Mouse (Mus musculus): Measurements from ENCODE around the gene Lingo4. TPM values are rescaled to one million over a fixed set of nuclear protein-coding genes. Genes with fewer than 3 reads are reported as not detected.

Gene Lingo4
- total RNA-seq, 2 experiments from 2014 or later: 0.63 to 0.73 TPM

DNA sequence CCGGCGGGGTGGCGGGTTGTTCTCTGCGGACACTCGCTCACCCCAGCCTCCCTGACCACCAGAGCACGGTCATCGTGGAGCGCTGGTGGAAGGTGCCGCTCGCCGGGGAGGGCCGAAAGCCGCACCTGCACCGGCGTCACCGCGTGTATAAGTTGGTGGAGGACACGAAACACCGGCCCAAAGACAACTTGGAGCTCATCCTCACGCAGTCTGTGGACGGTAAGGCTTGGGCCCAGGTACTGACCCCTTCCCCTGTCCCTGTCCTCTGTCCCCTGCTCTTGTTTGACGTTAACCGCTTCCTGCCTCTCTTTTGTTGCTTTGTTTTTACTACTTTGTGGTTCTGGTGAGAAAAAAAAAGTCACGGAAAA is 45.3 kb downstream of the Lingo4 start, which contains the start of gene Oaz3:
Oaz3 (minus strand) TSS at position 319 of the 368 bp plus-strand sequence.
- no peak for DNase-seq (ENCODE audit: low spot score in 2 of 2)

DNA sequence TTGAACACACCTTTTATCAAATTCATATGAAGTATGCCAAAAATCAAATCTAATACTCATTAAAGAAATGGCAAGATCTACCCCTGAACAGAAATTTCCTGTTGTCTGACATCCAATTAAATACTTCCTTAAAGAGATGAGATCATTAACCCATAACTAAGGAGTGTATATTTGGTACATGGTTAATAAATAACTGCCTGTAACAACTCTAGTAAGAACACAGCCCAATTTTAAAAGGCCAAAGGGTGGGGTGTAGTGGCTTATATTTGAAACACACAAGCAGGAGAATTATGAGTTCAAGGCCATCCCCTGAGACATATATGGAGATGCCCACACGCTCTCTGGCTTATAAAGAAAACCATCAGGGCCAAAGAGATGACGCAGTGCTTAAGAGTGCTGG is 51.1 kb downstream of the Lingo4 start:
- DNase-seq (ENCODE audit: low spot score in 2 of 2): no peak

Other genes with a start within 250 kb of the Lingo4 start
- gene Gm10696, start 220.3 kb upstream of the Lingo4 start, total RNA-seq (2021): not detected
- not detected for gene Gm5286, start 201.8 kb upstream of the Lingo4 start, total RNA-seq (2021)
- gene Gm4778, start 134.5 kb upstream of the Lingo4 start, total RNA-seq (2021): not detected
- gene Them4, start 88.4 kb upstream of the Lingo4 start, total RNA-seq (2021): 10 to 100 TPM; 18.5 to 20.1 TPM
- not detected for gene Them5, start 56.4 kb upstream of the Lingo4 start, total RNA-seq (2021)
- under 1 TPM in 1 of 2 experiments, not detected in 1; 0.46 TPM for gene C2cd4d, start 36.1 kb upstream of the Lingo4 start, total RNA-seq (2021)
- 1 to 10 TPM; 1.7 to 1.9 TPM for gene Rorc, start 25.7 kb upstream of the Lingo4 start, total RNA-seq (2021)
- 10 to 100 TPM; 37.8 to 39.0 TPM for gene Tdrkh, start 14.8 kb downstream of the Lingo4 start, total RNA-seq (2021)
- 10 to 100 TPM; 36.9 to 37.1 TPM for gene Mrpl9, start 44.8 kb downstream of the Lingo4 start, total RNA-seq (2021)
- gene Oaz3, start 45.4 kb downstream of the Lingo4 start, total RNA-seq (2021): not detected
- gene Celf3, start 79.8 kb downstream of the Lingo4 start, total RNA-seq (2021): 100 to 1,000 TPM; 147 to 160 TPM
- gene Riiad1, start 81.8 kb downstream of the Lingo4 start, total RNA-seq (2021): 1 to 10 TPM; 6.4 to 7.8 TPM
- 100 to 1,000 TPM; 106 TPM for gene Snx27, start 184.2 kb downstream of the Lingo4 start, total RNA-seq (2021)
- gene Gm10972, start 244.6 kb downstream of the Lingo4 start, total RNA-seq (2021): not detected